Mouse (Mus musculus): ENCODE measurements around the gene Zfp961. TPM values are rescaled to one million over a fixed set of nuclear protein-coding genes. Genes with fewer than 3 reads are reported as not detected.
A peak's percentile ranks its signal among the peaks of the same experiment; 100 is the strongest.
"Not testable (repeated sequence)": the region's sequence is repeated elsewhere in the genome, so short reads cannot be mapped to it uniquely, and the experiment has no call there.

Zfp961 gene
- polyA plus RNA-seq, 1 experiment from 2014 or later, result 22.7 TPM

DNA sequence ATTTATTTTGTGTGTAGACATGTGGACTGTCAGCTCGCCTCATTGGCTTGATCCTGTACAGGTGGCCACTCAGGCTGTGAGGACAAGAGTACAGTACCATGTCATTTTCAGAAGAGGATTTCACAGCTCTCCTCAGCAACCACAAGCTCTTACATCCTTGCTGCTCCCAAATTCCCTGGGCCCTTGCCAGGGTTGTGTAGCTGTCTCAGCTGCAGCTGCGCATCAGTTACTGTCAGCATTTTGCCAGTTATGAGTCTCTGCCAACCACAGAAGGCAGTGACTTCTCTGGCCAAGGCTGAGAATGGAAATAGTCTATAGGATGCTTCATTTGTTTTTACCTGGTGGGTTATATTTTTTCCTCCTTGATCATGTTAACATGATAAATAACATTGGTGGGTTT, 67.3 kb downstream of the Zfp961 start:
- H3K9me3 ChIP-seq (ENCODE audit: control insufficient read depth, low read length), result no peaks in the 10 kb centered on the region
- no peaks in the 10 kb centered on the region for H3K27me3 ChIP-seq (replicated peaks; ENCODE audit: control insufficient read depth, insufficient read depth, low read length)
- H3K36me3 ChIP-seq (ENCODE audit: control insufficient read depth, insufficient read depth, low read length), result no peaks in the 10 kb centered on the region
- no peak overlapping the region for H3K4me3 ChIP-seq (ENCODE audit: low read depth, low read length)
- no peak overlapping the region for H3K9ac ChIP-seq (ENCODE audit: low read depth, low read length)
- no peak overlapping the region for H3K4me2 ChIP-seq
- ATAC-seq (replicated peaks; ENCODE audit: low FRiP score), result no peak
- 62% methylated on average over 2 of the region's 2 CpGs for WGBS
- no peak for DNase-seq (ENCODE audit: low spot score)
- no peaks in the 10 kb centered on the region for H3K4me1 ChIP-seq (replicated peaks; ENCODE audit: control insufficient read depth, insufficient read depth, low read length)
- no peak overlapping the region for H3K27ac ChIP-seq (ENCODE audit: low read depth, low read length)

DNA sequence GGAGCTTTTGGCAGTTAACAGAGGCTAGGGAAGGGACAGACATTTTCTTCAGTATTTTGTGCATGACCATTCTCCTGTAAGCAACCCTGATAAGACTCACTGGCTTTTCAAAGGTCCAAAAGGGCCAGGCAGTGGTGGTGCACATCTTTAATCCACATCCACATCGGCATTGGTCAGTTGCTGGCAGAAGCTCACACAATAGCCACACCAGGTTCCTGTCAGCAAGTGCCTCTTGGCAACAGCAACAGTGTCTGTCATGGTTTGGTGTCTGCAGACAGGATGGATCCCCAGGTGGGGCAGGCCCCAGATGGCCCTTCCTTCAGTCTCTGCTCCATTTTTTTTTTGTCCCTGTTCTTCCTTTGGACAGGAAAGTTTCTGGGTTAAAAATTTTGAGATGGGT, 68.2 kb downstream of the Zfp961 start:
- H3K9me3 ChIP-seq (ENCODE audit: control insufficient read depth, low read length); H3K27me3 ChIP-seq (replicated peaks; ENCODE audit: control insufficient read depth, insufficient read depth, low read length); H3K4me1 ChIP-seq (replicated peaks; ENCODE audit: control insufficient read depth, insufficient read depth, low read length); H3K9ac ChIP-seq (ENCODE audit: low read depth, low read length); H3K36me3 ChIP-seq (ENCODE audit: control insufficient read depth, insufficient read depth, low read length); H3K4me2 ChIP-seq; H3K27ac ChIP-seq (ENCODE audit: low read depth, low read length); ATAC-seq (replicated peaks; ENCODE audit: low FRiP score); H3K4me3 ChIP-seq (ENCODE audit: low read depth, low read length): not testable (repeated sequence)
- 77% methylated on average over 1 of the region's 1 CpGs for WGBS
- DNase-seq (ENCODE audit: low spot score), result peak; percentile 3

DNA sequence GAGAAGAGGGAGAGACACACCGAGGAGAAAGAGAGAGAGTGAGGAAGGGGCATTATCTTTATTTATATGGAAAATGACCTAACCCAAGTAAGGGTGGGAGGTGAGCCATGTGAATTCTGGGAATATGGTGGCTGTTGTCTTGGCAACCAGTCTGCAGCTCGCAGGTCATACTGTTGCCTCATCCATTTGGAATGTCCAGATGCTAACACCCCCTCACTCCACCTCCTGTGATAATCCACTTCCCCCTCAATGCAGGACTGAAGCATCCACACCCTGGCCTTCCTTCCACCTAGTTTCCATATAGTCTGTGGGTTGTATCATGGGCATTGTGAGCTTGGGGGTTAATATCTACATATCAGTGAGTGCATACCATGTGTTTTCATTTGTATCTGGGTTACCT, 69.0 kb downstream of the Zfp961 start:
- DNase-seq (ENCODE audit: low spot score) (peak; percentile 15), ATAC-seq (replicated peaks; ENCODE audit: low FRiP score) (no peak)
- H3K9ac ChIP-seq (ENCODE audit: low read depth, low read length), result no peak overlapping the region
- no peaks in the 10 kb centered on the region for H3K36me3 ChIP-seq (ENCODE audit: control insufficient read depth, insufficient read depth, low read length)
- no peak overlapping the region for H3K4me3 ChIP-seq (ENCODE audit: low read depth, low read length)
- no peaks in the 10 kb centered on the region for H3K9me3 ChIP-seq (ENCODE audit: control insufficient read depth, low read length)
- WGBS, result 61% methylated on average over 2 of the region's 2 CpGs
- H3K4me1 ChIP-seq (replicated peaks; ENCODE audit: control insufficient read depth, insufficient read depth, low read length), result no peaks in the 10 kb centered on the region
- H3K4me2 ChIP-seq, result no peak overlapping the region
- no peak overlapping the region for H3K27ac ChIP-seq (ENCODE audit: low read depth, low read length)
- H3K27me3 ChIP-seq (replicated peaks; ENCODE audit: control insufficient read depth, insufficient read depth, low read length), result no peaks in the 10 kb centered on the region

DNA sequence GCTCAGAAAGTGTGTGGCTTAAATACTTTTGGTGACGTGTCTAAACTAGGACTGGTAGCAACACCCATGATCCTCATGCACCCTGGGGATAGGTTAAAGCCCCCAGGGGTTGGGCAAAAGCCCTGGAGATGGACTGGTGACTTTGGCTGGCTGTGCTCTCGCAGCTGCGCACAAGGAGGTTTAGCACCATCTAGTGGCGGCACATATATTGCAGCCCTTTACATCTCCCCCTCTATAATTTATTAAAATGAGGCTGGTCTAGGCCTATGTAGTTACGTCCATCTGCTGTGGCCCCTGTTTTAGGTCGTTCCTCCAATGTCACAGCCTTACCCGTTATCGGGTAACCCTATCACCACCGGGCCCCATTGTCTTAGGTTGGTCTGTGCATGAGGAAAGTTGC, 74.0 kb downstream of the Zfp961 start:
- H3K9me3 ChIP-seq (ENCODE audit: control insufficient read depth, low read length); H3K27me3 ChIP-seq (replicated peaks; ENCODE audit: control insufficient read depth, insufficient read depth, low read length); H3K4me3 ChIP-seq (ENCODE audit: low read depth, low read length); H3K4me2 ChIP-seq; DNase-seq (ENCODE audit: low spot score); H3K4me1 ChIP-seq (replicated peaks; ENCODE audit: control insufficient read depth, insufficient read depth, low read length); H3K36me3 ChIP-seq (ENCODE audit: control insufficient read depth, insufficient read depth, low read length); H3K27ac ChIP-seq (ENCODE audit: low read depth, low read length); ATAC-seq (replicated peaks; ENCODE audit: low FRiP score); H3K9ac ChIP-seq (ENCODE audit: low read depth, low read length): not testable (repeated sequence)
- 14% methylated on average over 4 of the region's 9 CpGs for WGBS

DNA sequence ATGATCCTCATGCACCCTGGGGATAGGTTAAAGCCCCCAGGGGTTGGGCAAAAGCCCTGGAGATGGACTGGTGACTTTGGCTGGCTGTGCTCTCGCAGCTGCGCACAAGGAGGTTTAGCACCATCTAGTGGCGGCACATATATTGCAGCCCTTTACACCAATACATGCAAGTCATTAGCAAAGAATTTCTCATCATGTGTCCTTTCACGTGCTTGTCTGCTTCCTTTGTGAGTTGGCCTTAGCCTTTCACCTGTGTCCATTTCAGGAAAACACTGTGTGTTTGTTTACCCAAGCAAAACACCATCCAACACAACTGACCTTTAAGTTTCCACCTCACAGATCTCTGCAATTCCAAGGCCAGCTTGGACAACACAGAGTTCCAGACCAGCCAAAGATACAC, 82.1 kb downstream of the Zfp961 start:
- not testable (repeated sequence) for ATAC-seq (replicated peaks; ENCODE audit: low FRiP score); H3K27me3 ChIP-seq (replicated peaks; ENCODE audit: control insufficient read depth, insufficient read depth, low read length); H3K9me3 ChIP-seq (ENCODE audit: control insufficient read depth, low read length); H3K36me3 ChIP-seq (ENCODE audit: control insufficient read depth, insufficient read depth, low read length); H3K27ac ChIP-seq (ENCODE audit: low read depth, low read length); H3K4me3 ChIP-seq (ENCODE audit: low read depth, low read length); DNase-seq (ENCODE audit: low spot score); H3K4me1 ChIP-seq (replicated peaks; ENCODE audit: control insufficient read depth, insufficient read depth, low read length); H3K9ac ChIP-seq (ENCODE audit: low read depth, low read length); H3K4me2 ChIP-seq
- WGBS, result 55% methylated on average over 4 of the region's 4 CpGs

DNA sequence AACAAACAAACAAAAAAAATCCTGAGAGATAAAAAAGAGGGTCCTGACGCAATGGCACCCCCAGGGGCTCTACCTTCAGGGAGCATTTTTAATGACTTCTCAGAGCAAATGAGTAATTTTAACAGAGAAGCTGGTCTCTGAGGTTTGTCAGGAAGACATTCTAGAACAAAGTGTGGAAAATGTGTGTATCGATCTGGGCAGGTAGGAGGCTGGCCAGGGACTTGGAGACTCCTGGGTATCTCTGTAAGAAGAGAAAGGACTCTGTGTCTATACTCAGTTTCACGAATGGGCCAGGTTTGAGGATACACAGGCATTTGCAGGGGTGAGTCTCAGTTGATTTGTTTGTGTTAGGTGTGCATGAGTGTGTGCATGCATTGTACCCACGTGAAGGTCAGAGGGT, 90.1 kb downstream of the Zfp961 start, which contains the start of gene Olfr372:
TSS of gene Olfr372 (plus strand) at position 301 of the 400 bp plus-strand sequence.
- not testable (repeated sequence) for H3K4me3 ChIP-seq (ENCODE audit: low read depth, low read length); ATAC-seq (replicated peaks; ENCODE audit: low FRiP score)
- WGBS, result 67% methylated on average over 4 of the region's 4 CpGs

DNA sequence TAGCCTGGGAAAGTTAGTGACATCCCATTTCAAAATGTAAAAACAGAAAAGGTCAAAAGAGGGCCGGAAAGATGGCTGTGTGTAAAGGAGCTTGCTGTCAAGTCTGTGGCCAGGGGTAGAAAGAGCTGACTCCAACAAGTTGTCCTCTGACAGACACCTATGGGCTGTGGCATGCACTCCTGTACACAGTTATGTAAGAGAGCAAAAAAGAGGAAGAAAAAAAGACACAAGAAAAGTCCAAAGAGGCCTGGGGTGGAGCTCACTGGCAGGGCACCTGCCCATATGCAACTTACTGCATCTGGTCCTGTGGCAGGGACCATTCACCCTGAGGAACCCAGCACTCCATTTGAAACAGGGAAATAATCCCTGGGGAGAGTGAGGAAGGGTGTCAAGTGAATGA, 91.7 kb downstream of the Zfp961 start:
- Histone ChIP-seq H3K4me2 (no peak overlapping the region), H3K27me3 (replicated peaks; ENCODE audit: control insufficient read depth, insufficient read depth, low read length) (no peaks in the 10 kb centered on the region), H3K27ac (ENCODE audit: low read depth, low read length) (no peak overlapping the region), H3K36me3 (ENCODE audit: control insufficient read depth, insufficient read depth, low read length) (no peaks in the 10 kb centered on the region), H3K9me3 (ENCODE audit: control insufficient read depth, low read length) (no peaks in the 10 kb centered on the region), H3K9ac (ENCODE audit: low read depth, low read length) (no peak overlapping the region), H3K4me1 (replicated peaks; ENCODE audit: control insufficient read depth, insufficient read depth, low read length) (no peaks in the 10 kb centered on the region), H3K4me3 (ENCODE audit: low read depth, low read length) (no peak overlapping the region)
- DNase-seq (ENCODE audit: low spot score) (no peak), ATAC-seq (replicated peaks; ENCODE audit: low FRiP score) (no peak)
- WGBS, result 68% methylated on average over 1 of the region's 1 CpGs

More for the DNA sequence above, 90.1 kb downstream of the Zfp961 start, which contains the start of gene Olfr372:
- not testable (repeated sequence) for H3K4me1 ChIP-seq (replicated peaks; ENCODE audit: control insufficient read depth, insufficient read depth, low read length); H3K36me3 ChIP-seq (ENCODE audit: control insufficient read depth, insufficient read depth, low read length); H3K4me2 ChIP-seq; H3K9ac ChIP-seq (ENCODE audit: low read depth, low read length); H3K27ac ChIP-seq (ENCODE audit: low read depth, low read length); DNase-seq (ENCODE audit: low spot score); H3K27me3 ChIP-seq (replicated peaks; ENCODE audit: control insufficient read depth, insufficient read depth, low read length); H3K9me3 ChIP-seq (ENCODE audit: control insufficient read depth, low read length)

Other genes with a start within 250 kb of the Zfp961 start
- gene B3gnt3, start 249.2 kb upstream of the Zfp961 start, polyA plus RNA-seq (2014; fragmentation: Nextera tagmentation; extraction: Ambion mirVana), result 2.1 and 2.9 TPM in 2 replicates
- 20.8 and 21.1 TPM in 2 replicates for gene Fcho1, start 225.3 kb upstream of the Zfp961 start, polyA plus RNA-seq (2014; fragmentation: Nextera tagmentation; extraction: Ambion mirVana)
- gene Zfp709, start 69.0 kb upstream of the Zfp961 start, polyA plus RNA-seq (2014; fragmentation: Nextera tagmentation; extraction: Ambion mirVana), result 3.9 and 4.2 TPM in 2 replicates
- gene Zfp882, start 42.4 kb upstream of the Zfp961 start, polyA plus RNA-seq (2014; fragmentation: Nextera tagmentation; extraction: Ambion mirVana), result 1.5 and 1.6 TPM in 2 replicates
- 19.9 and 20.0 TPM in 2 replicates for gene Zfp617, start 42.4 kb upstream of the Zfp961 start, polyA plus RNA-seq (2014; fragmentation: Nextera tagmentation; extraction: Ambion mirVana)
- gene Cyp4f18, start 58.6 kb downstream of the Zfp961 start, polyA plus RNA-seq (2014; fragmentation: Nextera tagmentation; extraction: Ambion mirVana), result 0.60 and 2.1 TPM in 2 replicates
- gene Olfr372, start 90.2 kb downstream of the Zfp961 start, polyA plus RNA-seq (2014; fragmentation: Nextera tagmentation; extraction: Ambion mirVana), result not detected in 2 replicates
- gene Olfr373, start 132.1 kb downstream of the Zfp961 start, polyA plus RNA-seq (2014; fragmentation: Nextera tagmentation; extraction: Ambion mirVana), result 0.04 TPM in 1 of 2 replicates, not detected in the other
- not detected in 2 replicates for gene Olfr374, start 156.0 kb downstream of the Zfp961 start, polyA plus RNA-seq (2014; fragmentation: Nextera tagmentation; extraction: Ambion mirVana)
- 277 and 281 TPM in 2 replicates for gene Tpm4, start 183.9 kb downstream of the Zfp961 start, polyA plus RNA-seq (2014; fragmentation: Nextera tagmentation; extraction: Ambion mirVana)
- gene Rab8a, start 210.2 kb downstream of the Zfp961 start, polyA plus RNA-seq (2014; fragmentation: Nextera tagmentation; extraction: Ambion mirVana), result 90.5 and 92.5 TPM in 2 replicates
- gene Hsh2d, start 238.6 kb downstream of the Zfp961 start, polyA plus RNA-seq (2014; fragmentation: Nextera tagmentation; extraction: Ambion mirVana), result 0.18 and 0.29 TPM in 2 replicates

All from liver, embryonic 11.5 days (tissue).